Mouse (Mus musculus): ENCODE results near the gene Mindy4. TPM values are rescaled to one million over a fixed set of nuclear protein-coding genes. Genes with fewer than 3 reads are reported as not detected.
A peak's percentile ranks its signal among the peaks of the same experiment; 100 is the strongest.

The Mindy4 gene
- polyA plus RNA-seq, 1 experiment from 2014 or later = 6.5 TPM

- Histone ChIP-seq H3K4me1 (replicated peaks) (peaks cover 11% of the 10 kb centered on the region; the same call in 1 of the 2 replicates), H3K36me3 (no peaks in the 10 kb centered on the region), H3K4me2 (replicated peaks) (no peak overlapping the region), H3K27me3 (replicated peaks) (no peaks in the 10 kb centered on the region), H3K4me3 (replicated peaks) (no peak overlapping the region), H3K9ac (no peak overlapping the region), H3K9me3 (no peaks in the 10 kb centered on the region), H3K27ac (no peak overlapping the region)
- no peak for ATAC-seq
- 61% methylated on average over 7 of the region's 7 CpGs for WGBS
These were observed 148.5 kb downstream of the Mindy4 start for GRCm38 (mm10) chr6:55351712-55352111.

- H3K4me3 ChIP-seq (replicated peaks) = no peak overlapping the region
- H3K4me1 ChIP-seq (replicated peaks) = peaks cover 17% of the 10 kb centered on the region; the same call in 1 of the 2 replicates
- no peak overlapping the region for H3K27ac ChIP-seq
- H3K4me2 ChIP-seq (replicated peaks) = no peak overlapping the region
- H3K9ac ChIP-seq = no peak overlapping the region
- H3K9me3 ChIP-seq = no peaks in the 10 kb centered on the region
- ATAC-seq = no peak
- no peaks in the 10 kb centered on the region for H3K27me3 ChIP-seq (replicated peaks)
- 83% methylated on average over 12 of the region's 12 CpGs for WGBS
- H3K36me3 ChIP-seq = no peaks in the 10 kb centered on the region
These were observed 150.7 kb downstream of the Mindy4 start for GRCm38 (mm10) chr6:55353711-55354445.

GRCm38 (mm10) chr6:55354456-55355117 lies 151.4 kb downstream of the Mindy4 start:
- no peak overlapping the region for H3K4me3 ChIP-seq (replicated peaks)
- H3K9me3 ChIP-seq = no peaks in the 10 kb centered on the region
- ATAC-seq = 0 out of 2 replicates have a peak, but pooled peaks have one; percentile 23
- H3K4me1 ChIP-seq (replicated peaks) = peaks cover 17% of the 10 kb centered on the region; the same call in 1 of the 2 replicates
- H3K4me2 ChIP-seq (replicated peaks) = no peak overlapping the region
- no peaks in the 10 kb centered on the region for H3K27me3 ChIP-seq (replicated peaks)
- H3K9ac ChIP-seq = no peak overlapping the region
- no peak overlapping the region for H3K27ac ChIP-seq
- no peaks in the 10 kb centered on the region for H3K36me3 ChIP-seq
- WGBS = 69% methylated on average over 4 of the region's 4 CpGs

- H3K27ac ChIP-seq = no peak overlapping the region
- no peaks in the 10 kb centered on the region for H3K9me3 ChIP-seq
- no peaks in the 10 kb centered on the region for H3K36me3 ChIP-seq
- 55% methylated on average over 7 of the region's 7 CpGs for WGBS
- no peak overlapping the region for H3K4me2 ChIP-seq (replicated peaks)
- H3K4me1 ChIP-seq (replicated peaks) = peaks cover 17% of the 10 kb centered on the region; the same call in 1 of the 2 replicates
- H3K9ac ChIP-seq = no peak overlapping the region
- ATAC-seq = no peak
- H3K4me3 ChIP-seq (replicated peaks) = no peak overlapping the region
- no peaks in the 10 kb centered on the region for H3K27me3 ChIP-seq (replicated peaks)
These were observed 152.4 kb downstream of the Mindy4 start for GRCm38 (mm10) chr6:55355575-55355974.

GRCm38 (mm10) chr6:55356017-55356703 lies 153.0 kb downstream of the Mindy4 start:
- H3K4me1 ChIP-seq (replicated peaks) = peaks cover 17% of the 10 kb centered on the region; the same call in 1 of the 2 replicates
- peak; percentile 35 for ATAC-seq

GRCm38 (mm10) chr6:55356976-55357635 lies 153.9 kb downstream of the Mindy4 start:
- no peaks in the 10 kb centered on the region for H3K9me3 ChIP-seq
- WGBS = 72% methylated on average over 5 of the region's 5 CpGs
- ATAC-seq = peak; percentile 23

More at GRCm38 (mm10) chr6:55356017-55356703, 153.0 kb downstream of the Mindy4 start:
- H3K9me3 ChIP-seq = no peaks in the 10 kb centered on the region
- H3K4me3 ChIP-seq (replicated peaks) = no peak overlapping the region
- H3K36me3 ChIP-seq = no peaks in the 10 kb centered on the region
- no peak overlapping the region for H3K9ac ChIP-seq
- no peak overlapping the region for H3K4me2 ChIP-seq (replicated peaks)
- 26% methylated on average over 5 of the region's 5 CpGs for WGBS
- H3K27me3 ChIP-seq (replicated peaks) = no peaks in the 10 kb centered on the region
- no peak overlapping the region for H3K27ac ChIP-seq

GRCm38 (mm10) chr6:55357636-55358031 lies 154.5 kb downstream of the Mindy4 start:
- no peak overlapping the region for H3K9ac ChIP-seq
- 27% methylated on average over 6 of the region's 6 CpGs for WGBS
- ATAC-seq = peak; percentile 88
- peak overlapping the region; percentile 80 for H3K27ac ChIP-seq
- no peaks in the 10 kb centered on the region for H3K9me3 ChIP-seq
- peaks cover 17% of the 10 kb centered on the region; the same call in 1 of the 2 replicates for H3K4me1 ChIP-seq (replicated peaks)
- no peak overlapping the region for H3K4me2 ChIP-seq (replicated peaks)
- H3K27me3 ChIP-seq (replicated peaks) = no peaks in the 10 kb centered on the region
- no peak overlapping the region for H3K4me3 ChIP-seq (replicated peaks)
- H3K36me3 ChIP-seq = no peaks in the 10 kb centered on the region

More at GRCm38 (mm10) chr6:55356976-55357635, 153.9 kb downstream of the Mindy4 start:
- no peak overlapping the region for H3K4me3 ChIP-seq (replicated peaks)
- H3K4me1 ChIP-seq (replicated peaks) = peaks cover 17% of the 10 kb centered on the region; the same call in 1 of the 2 replicates
- no peaks in the 10 kb centered on the region for H3K27me3 ChIP-seq (replicated peaks)
- H3K4me2 ChIP-seq (replicated peaks) = no peak overlapping the region
- H3K36me3 ChIP-seq = no peaks in the 10 kb centered on the region
- H3K27ac ChIP-seq = peak overlapping the region; percentile 80
- no peak overlapping the region for H3K9ac ChIP-seq

GRCm38 (mm10) chr6:55358731-55359143 lies 155.6 kb downstream of the Mindy4 start:
- no peak overlapping the region for H3K4me3 ChIP-seq (replicated peaks)
- peaks cover 17% of the 10 kb centered on the region; the same call in 1 of the 2 replicates for H3K4me1 ChIP-seq (replicated peaks)
- no peak overlapping the region for H3K27ac ChIP-seq
- H3K4me2 ChIP-seq (replicated peaks) = no peak overlapping the region
- H3K27me3 ChIP-seq (replicated peaks) = no peaks in the 10 kb centered on the region
- 30% methylated on average over 2 of the region's 2 CpGs for WGBS
- H3K9me3 ChIP-seq = no peaks in the 10 kb centered on the region
- no peak for ATAC-seq
- no peaks in the 10 kb centered on the region for H3K36me3 ChIP-seq
- H3K9ac ChIP-seq = no peak overlapping the region

- no peak overlapping the region for H3K27ac ChIP-seq
- no peaks in the 10 kb centered on the region for H3K36me3 ChIP-seq
- H3K27me3 ChIP-seq (replicated peaks) = no peaks in the 10 kb centered on the region
- WGBS = 89% methylated on average over 1 of the region's 1 CpGs
- no peak overlapping the region for H3K4me2 ChIP-seq (replicated peaks)
- no peak for ATAC-seq
- H3K4me3 ChIP-seq (replicated peaks) = no peak overlapping the region
- no peaks in the 10 kb centered on the region for H3K9me3 ChIP-seq
- H3K9ac ChIP-seq = no peak overlapping the region
- H3K4me1 ChIP-seq (replicated peaks) = no peaks in the 10 kb centered on the region; the same call in 1 of the 2 replicates
These were observed 159.5 kb downstream of the Mindy4 start for GRCm38 (mm10) chr6:55362663-55363062.

GRCm38 (mm10) chr6:55367126-55367525 lies 163.9 kb downstream of the Mindy4 start:
- ATAC-seq = no peak
- Histone ChIP-seq H3K27me3 (replicated peaks) (no peaks in the 10 kb centered on the region), H3K9ac (no peak overlapping the region), H3K4me2 (replicated peaks) (no peak overlapping the region), H3K27ac (no peak overlapping the region), H3K4me1 (replicated peaks) (no peaks in the 10 kb centered on the region), H3K36me3 (no peaks in the 10 kb centered on the region), H3K9me3 (no peaks in the 10 kb centered on the region), H3K4me3 (replicated peaks) (no peak overlapping the region)
